Mouse (Mus musculus): ENCODE results near the gene 4931428F04Rik. TPM values are rescaled to one million over a fixed set of nuclear protein-coding genes. Genes with fewer than 3 reads are reported as not detected.
"Not testable (repeated sequence)": the region's sequence is repeated elsewhere in the genome, so short reads cannot be mapped to it uniquely, and the experiment has no call there.

4931428F04Rik gene
- total RNA-seq, 2 experiments from 2014 or later, result 0.70 to 0.97 TPM

DNA sequence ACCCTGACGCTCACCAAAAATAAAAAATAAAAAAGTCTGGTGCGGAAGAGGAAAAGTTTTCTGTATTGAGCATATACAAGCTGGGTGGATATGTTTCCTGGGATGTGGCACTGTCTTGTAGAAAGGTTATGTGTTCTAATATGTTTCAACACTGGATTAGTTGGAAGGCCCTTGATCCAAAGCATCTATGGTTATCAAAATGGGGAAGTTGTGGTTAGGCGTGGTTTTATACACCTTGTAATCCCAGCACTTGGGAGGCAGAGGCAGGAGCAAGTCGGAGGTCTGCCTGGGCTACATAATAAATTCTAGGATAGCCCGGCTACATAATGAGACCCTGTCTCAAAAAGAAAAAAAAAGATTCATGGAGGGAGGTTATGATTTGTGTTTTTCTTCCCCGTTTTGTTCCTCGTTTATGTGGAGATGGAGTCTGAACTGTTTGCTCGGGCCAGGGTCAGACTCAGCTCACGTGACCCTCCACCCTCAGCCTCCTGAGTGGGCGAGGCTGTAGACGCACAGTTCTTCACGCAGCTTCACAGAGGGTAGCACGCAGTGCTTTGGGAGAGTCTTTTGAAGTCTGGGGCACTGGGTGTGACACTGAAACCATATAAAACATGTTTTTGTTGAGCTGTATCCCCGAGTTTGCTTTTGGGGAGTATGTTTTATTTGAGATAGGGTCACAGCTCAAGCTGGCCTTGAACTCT lies 52.1 kb downstream of the 4931428F04Rik start:
- intact Hi-C loops (cut with DNase I), result no loop called here
- no peak for DNase-seq

DNA sequence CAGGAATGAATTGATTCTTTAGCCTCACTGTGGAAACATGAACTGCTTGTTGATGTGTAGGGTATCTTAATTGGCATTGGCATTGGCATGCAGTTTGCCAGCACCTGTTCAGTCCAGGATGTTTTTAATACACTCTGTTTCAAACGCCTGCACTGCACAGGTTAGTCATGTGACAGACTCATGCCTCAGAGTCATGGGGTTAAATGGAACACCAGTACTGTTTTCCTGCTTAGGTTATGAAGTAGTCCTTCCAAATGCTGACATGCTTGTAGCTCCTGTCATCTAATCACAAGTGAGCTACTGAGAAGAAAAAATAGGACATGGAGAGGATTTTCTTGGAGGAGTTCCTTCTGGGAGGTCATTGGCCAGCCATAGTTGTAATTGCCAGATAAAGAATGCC lies 54.5 kb downstream of the 4931428F04Rik start:
- DNase-seq, result no peak
- intact Hi-C loops (cut with DNase I), result no loop called here

DNA sequence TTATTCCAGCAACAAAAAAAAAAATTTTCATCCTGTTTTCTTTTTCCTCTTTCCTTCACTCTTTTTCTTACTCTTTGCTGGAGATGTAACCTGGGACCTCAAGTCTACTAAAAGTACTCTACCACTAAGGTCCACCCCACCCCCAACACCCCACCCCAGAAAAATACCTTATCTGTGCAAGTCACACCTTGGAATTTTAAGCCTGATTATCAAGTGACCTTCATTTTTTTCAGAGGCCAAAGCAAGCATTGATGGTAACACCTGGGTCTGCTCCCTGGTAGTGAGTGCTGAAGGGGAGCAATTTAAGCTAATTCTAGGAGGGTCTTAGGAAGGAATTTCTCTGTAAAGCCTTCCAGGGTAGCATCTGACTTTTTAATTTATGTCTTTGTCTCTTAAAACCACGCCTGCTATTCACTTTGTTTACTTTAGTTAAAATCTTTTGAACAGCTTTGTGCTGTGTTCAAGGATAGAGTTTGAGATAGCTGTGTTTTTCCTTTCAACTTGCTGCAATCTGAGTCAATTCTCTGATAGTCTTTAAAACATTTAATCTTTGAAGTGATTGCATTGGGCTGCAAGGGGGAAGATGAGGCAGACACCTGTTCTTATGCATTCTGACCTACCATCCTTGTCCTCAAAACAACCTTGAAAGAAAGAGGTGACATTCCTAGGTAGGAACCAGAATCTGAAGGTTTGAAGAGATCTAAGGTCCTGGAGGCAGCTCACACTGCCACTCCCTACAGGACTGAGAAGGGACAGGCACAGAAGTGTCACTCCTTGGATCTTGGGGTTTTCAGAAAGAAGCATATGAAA lies 56.3 kb downstream of the 4931428F04Rik start:
- no peak for DNase-seq
- intact Hi-C loops (cut with DNase I), result no loop called here

DNA sequence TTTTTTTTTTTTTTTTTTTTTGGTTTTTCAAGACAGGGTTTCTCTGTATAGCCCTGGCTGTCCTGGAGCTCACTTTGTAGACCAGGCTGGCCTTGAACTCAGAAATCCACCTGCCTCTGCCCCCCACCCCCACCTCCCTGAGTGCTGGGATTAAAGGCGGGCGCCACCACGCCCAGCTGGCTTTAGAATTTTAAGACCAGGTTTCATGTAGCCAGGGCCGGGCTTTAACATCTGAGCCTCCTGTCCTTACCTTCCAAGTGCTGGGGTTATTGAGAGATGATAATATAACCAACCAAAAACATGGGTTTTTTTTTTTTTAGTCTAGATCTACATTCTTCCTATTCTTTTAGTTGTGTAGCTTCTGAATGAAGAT lies 57.4 kb downstream of the 4931428F04Rik start:
- intact Hi-C loops (cut with DNase I); DNase-seq: not testable (repeated sequence)

DNA sequence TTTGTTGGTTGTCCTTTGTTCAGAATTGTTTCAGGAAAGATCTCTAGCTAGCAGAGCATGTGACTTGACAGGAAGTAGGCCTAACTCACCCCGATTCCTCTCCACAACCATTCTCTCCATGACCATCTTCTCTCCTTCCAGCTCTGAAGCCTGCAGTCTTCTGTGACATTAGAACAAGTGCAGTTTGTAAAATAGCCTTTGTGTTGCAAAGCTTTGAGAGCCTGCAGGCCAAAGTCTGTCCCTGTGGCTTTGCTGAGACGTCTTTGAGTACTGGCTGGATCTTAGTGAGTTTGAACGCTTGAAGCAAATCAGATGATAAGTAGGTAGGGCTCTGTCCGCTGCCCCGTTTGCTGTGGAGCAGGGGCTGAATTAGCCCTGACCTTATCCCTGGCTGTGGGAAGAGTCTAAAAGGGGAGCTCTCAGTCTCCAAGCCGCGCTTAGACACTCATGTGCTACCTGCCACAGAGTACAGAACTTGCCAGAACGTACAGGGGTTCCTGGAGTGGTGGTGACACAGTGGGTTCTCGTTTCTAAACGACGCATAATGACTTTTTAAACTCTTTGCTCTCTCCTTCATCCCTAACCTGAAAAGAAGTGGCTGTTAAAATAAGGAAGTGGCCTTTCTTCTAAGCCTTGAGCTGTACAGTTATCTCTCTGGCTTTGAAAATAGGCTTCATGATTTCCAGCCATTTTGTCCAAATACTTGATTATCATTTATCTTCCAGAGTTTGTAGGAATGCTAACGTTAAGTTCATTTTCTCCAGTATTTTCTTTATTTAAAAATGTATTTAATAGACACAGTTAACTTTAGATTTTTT lies 58.0 kb downstream of the 4931428F04Rik start:
- intact Hi-C loops (cut with DNase I), result no loop called here
- no peak for DNase-seq

Small RNA genes within 50 kb of the gene (microRNA-seq; reads per million reads assigned to microRNA genes)
- 0 reads per million in 2 experiments for gene Gm27320 (ENCODE audit: borderline number of aligned reads in 2 of 2)
- 2,001 to 2,628 reads per million in 2 experiments for gene Mir328 (ENCODE audit: borderline number of aligned reads in 2 of 2)

Other genes starting within 250 kb of the 4931428F04Rik start
- not detected for gene Ces3a, start 241.3 kb downstream of the 4931428F04Rik start, total RNA-seq (2021)
- gene Ces3b, start 206.1 kb downstream of the 4931428F04Rik start, total RNA-seq (2021), result not detected
- not detected for gene Ces4a, start 158.1 kb downstream of the 4931428F04Rik start, total RNA-seq (2021)
- gene Cbfb, start 119.2 kb downstream of the 4931428F04Rik start, total RNA-seq (2021), result 10 to 100 TPM; 21.5 to 24.1 TPM
- gene D230025D16Rik, start 64.7 kb downstream of the 4931428F04Rik start, total RNA-seq (2021), result 10 to 100 TPM; 19.1 to 20.8 TPM
- gene B3gnt9, start 34.7 kb downstream of the 4931428F04Rik start, total RNA-seq (2021), result 1 to 10 TPM; 4.4 to 5.7 TPM
- gene Tradd, start 25.3 kb downstream of the 4931428F04Rik start, total RNA-seq (2021), result 1 to 10 TPM; 4.9 to 5.8 TPM
- 1 to 10 TPM; 2.3 to 3.4 TPM for gene Fbxl8, start 25.2 kb downstream of the 4931428F04Rik start, total RNA-seq (2021)
- 1 to 10 TPM; 1.6 to 2.6 TPM for gene Hsf4, start 20.1 kb downstream of the 4931428F04Rik start, total RNA-seq (2021)
- gene Nol3, start 13.7 kb downstream of the 4931428F04Rik start, total RNA-seq (2021), result 10 to 100 TPM; 19.3 to 22.1 TPM
- 1 to 10 TPM; 6.4 to 7.7 TPM for gene Exoc3l, start 6.2 kb upstream of the 4931428F04Rik start, total RNA-seq (2021)
- 10 to 100 TPM; 18.9 to 20.0 TPM for gene E2f4, start 7.8 kb upstream of the 4931428F04Rik start, total RNA-seq (2021)
- 1 to 10 TPM; 1.2 to 1.3 TPM for gene Elmo3, start 15.7 kb upstream of the 4931428F04Rik start, total RNA-seq (2021)
- 1 to 10 TPM; 1.2 to 1.3 TPM for gene Lrrc29, start 36.4 kb upstream of the 4931428F04Rik start, total RNA-seq (2021)
- gene Tmem208, start 36.5 kb upstream of the 4931428F04Rik start, total RNA-seq (2021), result 10 to 100 TPM; 22.1 to 24.0 TPM
- gene Fhod1, start 58.1 kb upstream of the 4931428F04Rik start, total RNA-seq (2021), result 1 to 10 TPM; 6.5 to 9.6 TPM
- gene Slc9a5, start 59.0 kb upstream of the 4931428F04Rik start, total RNA-seq (2021), result under 1 TPM; 0.44 to 0.62 TPM
- gene Plekhg4, start 83.4 kb upstream of the 4931428F04Rik start, total RNA-seq (2021), result not detected
- gene Kctd19, start 123.6 kb upstream of the 4931428F04Rik start, total RNA-seq (2021), result under 1 TPM; 0.24 to 0.53 TPM
- under 1 TPM; 0.41 to 0.56 TPM for gene Lrrc36, start 123.7 kb upstream of the 4931428F04Rik start, total RNA-seq (2021)
- 10 to 100 TPM; 43.3 to 45.7 TPM for gene Tppp3, start 181.7 kb upstream of the 4931428F04Rik start, total RNA-seq (2021)
- gene Zdhhc1, start 207.0 kb upstream of the 4931428F04Rik start, total RNA-seq (2021), result 10 to 100 TPM; 14.5 to 14.9 TPM
- not detected for gene Hsd11b2, start 228.9 kb upstream of the 4931428F04Rik start, total RNA-seq (2021)

All from heart, postnatal 36 days (tissue).